Mouse (Mus musculus) adrenal gland, adult (tissue): ENCODE measurements around the gene Lrrc25.

ENCODE experiments used
- DNase-seq, 2 experiments: peaks; one replicate each; pipeline ENCODE4 v3.0.0; 2022 to 2023; ENCODE audit warnings: low spot score in 1 of 2; ENCODE audit not compliant: inconsistent age in 2 of 2

Lrrc25 gene

DNA sequence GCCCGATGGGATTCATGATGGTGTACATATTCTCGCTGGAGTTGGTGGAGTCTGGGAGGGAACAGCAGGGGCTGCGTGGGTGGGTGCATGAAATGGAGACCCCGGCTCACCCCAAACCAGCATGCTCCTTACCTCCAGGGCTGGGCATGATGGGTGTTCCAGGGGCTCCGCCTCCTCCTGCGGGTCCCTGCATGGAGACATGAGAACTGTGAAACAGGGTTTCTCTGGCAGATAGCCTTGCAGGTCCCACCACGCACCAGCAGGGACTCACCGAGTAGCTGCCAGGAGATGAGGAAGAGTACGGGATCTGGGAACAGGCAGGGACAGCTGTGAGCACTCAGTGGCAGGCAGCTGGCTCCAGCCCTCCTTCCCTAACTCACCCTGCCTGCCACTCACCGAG lies 17.2 kb upstream of the Lrrc25 start:
- no peak for DNase-seq

DNA sequence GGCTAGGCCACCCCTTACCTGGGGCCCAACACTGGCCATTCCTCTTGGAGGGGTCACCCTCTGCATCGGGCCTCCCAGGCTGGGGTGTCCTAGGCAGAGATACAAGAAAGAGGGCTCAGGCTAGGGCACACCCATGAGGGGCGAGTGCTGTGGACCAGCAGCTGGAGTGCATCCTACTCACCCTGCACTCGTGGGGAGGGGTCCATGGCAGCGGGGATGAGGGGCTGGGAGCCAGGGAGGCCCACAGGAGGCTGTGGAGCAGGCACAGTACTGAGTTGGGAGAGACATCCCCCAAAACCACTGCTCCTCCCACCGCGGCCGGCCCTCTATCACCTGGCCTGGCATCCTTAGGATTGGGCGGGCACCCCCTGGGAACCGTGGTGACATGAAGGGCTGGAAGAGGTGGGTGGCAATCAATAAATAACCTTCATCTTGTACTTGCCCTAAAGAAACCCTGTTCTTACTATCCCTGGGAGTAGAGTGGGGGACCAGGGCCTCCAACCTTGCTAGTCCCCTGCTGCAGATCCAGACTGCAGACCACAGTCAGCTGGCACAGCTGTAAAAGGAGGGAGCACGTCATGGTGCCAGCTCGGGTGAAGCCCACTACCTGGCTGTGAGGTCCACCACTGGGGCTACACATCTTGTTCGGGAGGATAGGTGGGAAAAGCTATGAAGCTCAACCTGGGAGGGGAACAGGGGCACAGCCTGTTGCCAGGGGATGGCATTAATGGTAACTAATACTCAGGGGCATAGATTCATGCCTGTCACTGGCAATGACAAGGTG lies 16.3 kb upstream of the Lrrc25 start:
- no peak for DNase-seq

DNA sequence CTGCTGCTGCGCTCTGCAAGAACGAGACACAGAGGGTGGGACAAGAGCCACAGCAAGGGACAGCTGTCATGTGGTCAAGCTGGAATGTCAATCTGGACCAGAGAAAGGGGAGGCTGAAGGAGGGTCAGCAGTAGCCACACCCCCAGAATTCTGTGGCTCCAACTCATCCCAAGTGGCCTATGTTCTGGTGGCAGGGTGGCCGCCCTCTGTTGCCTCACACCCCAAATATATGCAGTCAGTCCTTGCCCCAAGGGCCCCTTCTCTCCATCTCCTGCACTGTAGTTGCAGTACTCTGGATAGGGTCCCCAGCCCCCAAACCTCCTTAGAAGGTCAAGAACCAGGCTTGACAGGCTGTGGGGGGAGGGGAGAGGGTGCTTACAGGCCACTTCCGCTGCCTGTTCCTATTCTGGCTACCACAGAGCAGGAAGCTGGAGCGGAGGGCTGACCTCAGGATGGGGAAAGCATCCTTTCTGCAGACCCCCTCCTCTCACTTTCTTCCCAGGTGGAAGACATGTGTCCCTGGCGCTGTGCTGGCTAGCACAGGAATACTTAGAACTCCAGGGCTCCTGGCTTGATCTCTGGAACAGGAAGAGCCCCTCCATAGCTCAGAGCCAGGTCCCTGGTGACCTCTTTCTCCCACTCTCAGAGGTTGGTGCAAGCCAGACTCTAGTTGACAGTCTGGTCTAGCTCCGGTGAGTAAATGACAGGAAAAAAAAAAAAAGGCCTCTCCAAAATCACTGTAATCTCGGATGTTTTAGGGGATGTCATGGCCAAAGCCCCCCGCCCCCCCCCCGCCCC lies 15.3 kb upstream of the Lrrc25 start:
- DNase-seq, result peak; percentile 62 to 73

DNA sequence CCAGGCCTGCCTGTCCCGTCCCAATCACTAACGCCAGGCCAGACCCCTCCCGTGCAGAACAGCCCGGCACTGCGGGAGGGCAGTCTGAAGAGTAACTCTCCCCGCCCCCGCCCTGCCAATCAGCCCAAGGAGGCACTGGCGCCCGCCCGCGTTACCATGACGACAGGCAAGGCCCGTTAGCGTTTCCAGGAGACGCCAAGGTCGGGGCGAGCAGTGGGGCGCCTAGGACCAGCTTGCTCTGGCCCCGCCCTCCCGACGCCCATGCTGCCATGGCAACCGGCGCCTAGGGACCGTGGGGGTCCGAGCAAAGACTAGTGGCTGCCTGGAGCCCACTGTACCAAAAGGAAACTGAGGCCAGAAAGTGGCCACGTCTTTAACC lies 14.7 kb upstream of the Lrrc25 start:
- peak; percentile 93 to 96 for DNase-seq

DNA sequence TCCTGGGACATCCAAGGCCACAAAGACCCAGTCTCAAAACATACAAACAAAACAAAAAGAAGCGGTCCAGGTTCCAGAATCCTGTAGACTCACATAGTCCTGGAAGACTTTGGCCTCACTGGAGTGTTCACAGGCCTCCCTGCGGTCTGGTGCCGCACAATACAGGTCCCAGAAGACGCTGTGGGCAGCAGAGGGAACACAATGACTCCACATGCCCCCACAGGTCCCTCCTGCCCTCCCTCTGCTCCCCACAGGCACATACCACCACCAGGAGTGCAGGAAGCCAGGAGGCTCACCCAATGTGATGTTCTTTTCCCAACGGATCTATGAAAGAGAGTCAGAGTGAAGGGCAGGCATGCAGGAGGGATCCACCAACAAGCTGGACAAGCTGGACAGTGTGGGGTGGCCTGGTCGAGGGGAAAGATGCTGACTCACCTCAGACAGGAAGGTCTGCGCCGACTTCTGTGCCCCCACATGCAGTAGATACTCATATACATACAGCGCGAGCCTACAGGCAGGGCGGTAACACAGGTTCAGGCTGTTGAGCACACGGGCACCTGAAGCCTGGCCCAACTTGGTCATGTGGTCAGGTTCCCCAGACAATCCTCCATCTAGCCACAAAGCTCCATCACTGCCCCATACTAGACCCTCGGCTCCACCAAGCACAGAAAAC lies 13.7 kb upstream of the Lrrc25 start:
- DNase-seq, result no peak

DNA sequence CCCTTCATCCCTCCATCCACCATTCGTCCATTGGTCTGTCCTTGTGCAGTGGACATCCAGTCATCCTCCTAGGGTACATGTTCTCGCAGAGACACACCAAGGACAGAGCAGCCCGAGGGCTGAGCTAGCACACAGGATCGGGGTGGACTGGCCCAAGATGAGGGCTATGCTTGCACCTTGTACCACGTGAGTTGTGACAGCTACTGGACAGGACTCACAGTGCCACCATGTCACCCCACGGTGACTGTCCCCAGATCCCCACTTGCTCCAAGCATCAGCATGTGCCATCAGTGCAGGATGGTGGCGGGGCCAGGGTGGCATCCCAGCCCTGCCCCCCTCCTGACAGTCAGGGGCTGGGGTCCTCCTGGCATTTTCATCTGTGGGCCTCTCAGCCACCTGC lies 11.4 kb upstream of the Lrrc25 start:
- peak in 1 of 2 experiments; percentile 40 for DNase-seq

DNA sequence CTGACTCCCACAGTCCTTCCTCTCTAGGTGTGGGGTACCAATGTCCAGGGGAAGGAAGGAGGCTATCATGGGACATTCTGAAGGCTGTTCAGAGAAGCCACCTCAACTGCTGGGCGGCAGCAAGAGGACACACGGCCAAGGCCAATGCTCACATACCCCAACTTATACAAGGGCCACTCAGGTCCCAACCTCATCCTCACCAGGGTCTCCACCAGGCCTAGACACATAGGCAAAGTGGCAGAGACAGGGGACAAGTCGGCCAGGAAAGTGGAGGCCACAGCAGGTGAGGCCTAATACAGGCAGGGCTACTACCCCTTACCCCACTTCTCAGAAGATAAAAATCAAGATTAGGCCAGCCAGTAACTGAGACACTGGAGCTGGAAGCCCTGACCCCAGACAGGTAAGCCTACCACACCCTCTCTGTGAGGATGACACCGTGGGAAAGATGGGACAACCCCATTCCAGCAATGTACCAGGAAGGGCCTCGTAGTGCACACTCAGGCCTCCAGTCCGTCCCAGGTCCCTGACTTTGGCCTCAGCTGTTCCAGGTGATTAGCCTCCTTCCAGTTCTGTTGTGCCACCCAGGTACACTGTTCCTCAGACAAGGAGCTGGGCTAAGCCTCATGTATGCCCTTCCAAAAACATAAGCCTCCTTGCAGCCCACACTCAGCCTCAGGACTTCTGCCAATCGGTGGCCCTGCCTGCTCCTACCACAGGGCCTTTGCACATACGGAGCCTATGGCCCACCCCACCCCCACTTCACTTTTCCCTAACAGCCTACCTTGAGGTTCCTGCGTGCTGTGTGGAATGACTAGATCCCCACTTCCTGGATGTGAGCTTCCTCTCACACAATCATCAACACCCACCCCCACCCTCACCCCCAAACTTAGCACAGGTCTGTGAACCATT lies 9.8 kb upstream of the Lrrc25 start:
- DNase-seq, result no peak

DNA sequence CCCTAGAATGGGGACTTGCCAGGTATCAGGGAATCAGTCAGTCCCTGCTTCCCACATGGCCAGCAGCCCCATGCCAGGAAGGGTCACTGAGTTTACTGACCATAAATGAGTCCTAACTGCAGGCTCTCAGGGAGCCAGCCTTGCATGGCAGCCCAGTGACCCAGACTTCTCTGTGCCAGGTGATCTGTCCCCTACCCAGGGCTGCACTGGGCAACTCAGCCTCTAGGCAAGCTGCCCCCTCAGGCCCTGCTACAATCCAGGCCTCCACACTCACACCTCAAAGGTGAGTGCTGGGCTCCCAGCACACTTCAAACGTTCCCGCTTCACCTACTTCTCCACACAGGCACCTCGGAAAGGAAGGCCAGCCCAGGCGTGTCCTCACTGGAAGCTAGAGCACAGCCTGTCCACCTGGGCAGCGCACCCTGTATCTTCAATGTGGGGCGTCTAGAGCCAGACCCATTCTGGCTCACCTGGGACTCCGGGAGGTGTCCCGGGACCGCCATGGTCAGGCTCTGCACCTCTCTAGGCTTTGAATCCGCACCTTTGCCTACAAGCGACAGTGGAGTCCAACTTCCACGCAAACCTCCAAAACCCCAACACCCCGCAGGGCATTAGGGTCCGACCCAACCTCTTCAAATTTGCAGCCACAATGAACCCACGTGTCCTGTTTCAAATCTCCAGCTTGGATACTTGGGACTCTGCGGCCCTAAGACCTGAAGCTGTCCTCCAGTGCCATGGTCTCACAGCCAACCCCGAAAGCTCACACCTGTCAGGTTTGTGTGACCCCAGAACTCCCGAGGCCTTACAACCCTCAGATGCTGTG lies 9.0 kb upstream of the Lrrc25 start:
- peak; percentile 37 to 58 for DNase-seq

DNA sequence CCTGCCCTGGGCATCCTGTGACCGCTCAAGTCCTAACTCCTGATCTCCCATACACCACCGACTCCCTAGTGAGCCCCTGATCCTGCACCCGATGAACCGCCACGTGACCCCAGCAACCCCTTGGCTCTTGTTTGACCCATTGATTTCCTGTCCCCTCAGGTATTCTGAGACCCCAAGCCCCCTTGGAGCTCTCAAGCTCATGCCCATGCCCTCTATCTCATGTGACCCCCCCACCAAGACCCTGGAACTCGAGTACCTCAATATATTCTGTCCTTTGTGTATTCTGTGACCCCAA lies 8.4 kb upstream of the Lrrc25 start:
- DNase-seq, result peak; percentile 60 to 78

DNA sequence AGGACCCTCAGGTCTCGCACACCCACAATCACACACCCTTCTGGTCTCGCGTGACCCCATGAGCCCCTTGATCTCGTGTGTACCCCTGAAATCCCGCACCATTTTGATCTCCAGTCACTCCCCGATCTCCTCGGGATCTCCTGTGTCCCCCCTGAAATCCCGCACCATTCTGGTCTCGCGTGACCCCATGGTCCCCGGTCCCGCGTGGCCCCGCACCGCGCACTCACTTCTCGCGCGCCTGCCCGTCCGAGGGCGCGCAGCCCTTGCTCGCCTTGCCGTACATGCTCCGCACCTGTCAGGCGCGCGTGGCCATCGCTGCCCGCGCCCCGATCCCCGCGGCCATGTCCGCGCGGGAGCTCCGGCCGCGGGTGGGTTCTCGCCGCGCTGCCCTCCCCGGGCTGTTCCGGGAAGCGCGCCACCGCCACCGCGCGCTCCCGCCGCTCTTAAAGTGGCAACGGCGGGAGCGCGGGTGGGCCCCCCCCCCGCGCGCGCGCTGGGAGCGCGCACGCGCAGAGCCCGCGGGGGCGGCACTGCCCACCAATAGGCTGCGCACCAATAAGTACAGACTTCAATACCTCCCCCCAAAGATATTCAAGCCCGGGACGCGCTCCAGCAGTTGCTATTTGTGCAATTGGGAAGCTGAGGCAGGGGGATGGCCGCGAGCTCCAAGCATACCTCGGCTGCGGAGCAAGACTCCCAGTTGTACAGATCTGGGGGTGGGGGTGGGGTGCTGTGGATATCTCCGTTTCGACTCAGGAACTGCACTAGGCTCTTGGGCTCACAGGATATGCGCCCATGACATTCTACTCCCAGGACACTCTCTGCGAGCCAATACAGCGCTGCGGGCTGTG lies 7.8 kb upstream of the Lrrc25 start:
- peak; percentile 63 to 85 for DNase-seq

DNA sequence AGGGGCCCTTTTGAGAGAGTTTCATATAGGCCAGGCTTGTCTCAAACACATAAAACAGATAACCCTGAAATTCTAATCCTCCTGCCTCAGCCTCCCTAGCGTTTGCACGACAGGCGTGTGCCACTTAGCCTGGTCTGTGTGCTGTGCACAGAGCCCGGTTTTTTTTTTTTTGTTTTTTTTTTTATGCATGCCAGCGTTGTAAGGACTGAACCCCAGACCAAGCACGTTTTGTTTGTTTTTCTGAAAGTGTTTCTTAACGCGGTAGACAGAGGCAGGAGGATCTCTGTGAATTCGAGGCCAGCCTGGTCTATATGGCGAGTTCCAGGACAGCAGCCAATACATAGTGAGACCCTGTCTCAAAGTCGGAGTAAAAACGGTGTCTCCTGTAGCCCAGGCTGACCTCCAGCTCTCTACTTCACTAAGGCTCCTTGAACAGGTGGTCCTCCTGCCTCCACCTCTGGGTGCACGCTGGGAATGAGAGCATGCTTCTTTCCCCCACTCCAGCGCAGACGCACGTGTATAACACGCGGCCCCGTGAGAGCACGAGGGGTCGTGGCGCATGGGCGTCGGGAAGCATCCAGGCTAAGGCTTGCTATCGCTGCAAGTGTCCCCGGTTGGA lies 7.1 kb upstream of the Lrrc25 start, which contains the start of gene Ssbp4:
Gene Ssbp4 (minus strand): TSS at position 124 of the 619 bp plus-strand sequence.
- no peak for DNase-seq

DNA sequence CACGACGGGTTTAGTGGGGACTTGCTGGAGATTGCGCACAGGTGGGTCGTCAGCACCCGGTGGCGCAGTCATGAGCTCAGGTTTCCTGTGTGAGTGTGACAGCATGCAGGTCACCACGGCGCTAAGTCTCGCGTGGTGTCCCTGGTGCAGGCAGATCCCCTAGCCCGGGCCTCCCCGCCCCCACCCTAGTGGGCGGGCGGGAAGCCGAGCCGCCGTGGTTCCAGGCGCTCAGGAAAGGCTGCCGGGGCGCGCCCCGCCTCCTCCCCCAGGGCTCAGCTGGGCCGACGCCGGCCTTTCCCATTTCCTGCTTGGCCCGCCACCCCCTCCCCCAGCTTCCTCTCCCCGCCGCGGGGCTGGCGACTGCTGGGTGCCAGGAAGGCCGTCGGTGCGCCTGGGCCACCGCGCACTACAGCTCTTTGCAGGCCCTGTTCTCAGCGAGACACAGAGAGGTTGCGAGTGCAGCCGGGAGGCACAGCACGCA lies 6.5 kb upstream of the Lrrc25 start:
- DNase-seq, result peak in 1 of 2 experiments; percentile 93

DNA sequence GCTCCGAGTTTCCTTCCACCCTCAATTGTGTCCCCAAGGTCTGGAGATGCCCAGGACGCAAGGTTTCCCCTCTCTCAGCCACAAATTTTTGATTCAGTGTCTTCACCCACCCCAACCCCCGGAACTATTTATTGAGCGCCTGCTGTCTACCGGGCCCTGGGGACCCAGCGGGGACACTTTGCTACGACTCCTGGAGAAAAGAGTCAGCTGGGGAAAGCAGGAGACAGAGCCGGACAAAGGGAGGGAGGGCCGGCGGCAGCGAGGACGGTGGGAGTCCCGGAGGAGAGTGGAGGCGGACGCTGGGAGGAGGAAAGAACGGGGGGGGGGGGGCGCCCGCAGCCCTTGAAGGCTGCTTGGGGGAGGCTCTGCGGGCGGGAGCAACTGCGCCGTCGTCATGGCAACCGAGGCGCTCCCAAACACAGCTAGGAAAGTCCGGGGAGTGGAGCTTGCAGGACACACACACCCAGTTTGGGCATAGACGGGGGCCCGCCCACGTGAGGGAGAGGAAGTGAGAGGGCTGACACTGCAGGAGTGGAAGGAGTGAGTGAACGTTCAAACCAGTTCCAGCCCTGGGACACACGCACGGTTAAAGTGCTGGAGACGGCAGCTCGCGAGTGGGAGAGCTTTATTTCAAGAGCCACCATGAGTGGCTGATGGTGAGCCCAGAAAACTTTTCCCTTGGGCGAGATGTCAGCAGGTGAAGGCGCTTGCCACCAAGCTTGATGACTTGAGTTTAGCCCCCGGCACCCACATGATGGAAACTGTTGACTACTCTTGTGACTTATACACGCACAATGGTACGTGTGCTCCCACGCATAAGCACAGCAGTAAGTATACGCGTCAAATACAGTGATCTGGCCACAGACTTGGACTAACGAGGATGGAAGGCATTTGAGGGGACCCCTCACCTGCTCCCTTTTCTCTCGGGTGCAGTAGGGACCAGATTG lies 5.8 kb upstream of the Lrrc25 start:
- DNase-seq, result peak; percentile 94 to 95

DNA sequence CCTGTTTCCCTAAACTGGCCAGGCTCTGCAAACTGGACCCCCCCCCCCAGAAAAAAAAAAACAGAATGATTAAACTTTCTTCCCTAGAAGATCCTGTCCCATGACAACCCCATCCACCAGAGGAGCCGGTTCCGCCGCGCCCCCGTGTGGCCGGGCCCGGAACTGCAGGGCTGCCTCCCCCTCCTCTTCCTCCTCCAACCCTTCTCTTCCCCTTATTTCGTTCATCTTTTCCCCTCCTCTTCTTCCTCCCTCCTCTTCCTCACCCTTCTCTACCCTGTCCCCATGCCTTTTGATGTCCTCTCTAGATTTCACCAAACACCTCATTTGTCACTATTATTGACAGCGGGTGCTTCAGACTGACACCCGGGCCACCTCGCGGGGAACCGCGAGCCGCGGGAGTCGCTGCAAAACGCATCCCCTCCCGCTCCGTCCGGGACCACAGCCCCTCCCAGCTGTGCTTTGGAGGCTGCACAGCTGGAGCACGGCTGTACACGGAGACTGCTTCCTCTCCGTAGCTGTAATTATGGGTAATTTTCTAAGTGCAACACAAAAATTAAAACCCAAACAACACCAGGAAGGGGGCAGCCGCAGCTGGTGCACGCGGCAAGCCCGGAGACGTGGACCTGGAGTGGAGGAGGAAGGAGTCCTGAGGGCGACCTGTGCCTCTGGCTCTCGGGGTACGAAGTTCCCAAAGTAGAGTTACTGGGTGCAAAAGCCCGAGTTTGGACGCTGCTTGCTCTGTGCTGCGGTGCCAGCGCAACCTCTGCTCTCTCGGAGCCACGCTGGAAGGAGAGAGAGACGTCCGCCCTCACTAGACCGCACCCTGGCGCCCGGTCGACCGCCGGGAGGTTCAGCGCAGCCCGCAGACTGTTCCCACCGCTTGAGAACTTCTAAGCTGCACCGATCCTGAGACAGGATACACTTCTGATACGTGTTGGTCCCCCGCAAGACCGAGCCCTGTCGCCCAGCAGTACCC lies 4.9 kb upstream of the Lrrc25 start:
- peak; percentile 87 to 94 for DNase-seq

DNA sequence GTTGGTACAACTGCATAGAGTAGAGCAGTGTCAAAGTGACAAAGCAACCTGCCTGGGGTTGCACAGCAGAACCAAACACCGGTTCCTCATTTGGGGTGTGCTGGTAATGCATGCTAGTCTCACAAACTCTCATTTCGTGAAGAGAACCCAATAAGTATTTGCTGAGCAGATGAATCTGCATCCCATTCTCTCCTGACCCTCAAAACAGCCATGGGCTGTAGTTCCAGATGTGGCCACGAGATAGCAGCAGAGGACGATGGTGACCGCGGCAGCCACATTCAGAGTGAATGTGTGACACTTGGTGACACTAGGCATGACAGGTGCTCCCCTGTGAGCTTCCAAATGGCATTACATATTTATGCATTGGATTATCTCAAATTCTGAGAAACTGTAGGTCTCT lies 4.1 kb upstream of the Lrrc25 start:
- peak; percentile 89 to 97 for DNase-seq

DNA sequence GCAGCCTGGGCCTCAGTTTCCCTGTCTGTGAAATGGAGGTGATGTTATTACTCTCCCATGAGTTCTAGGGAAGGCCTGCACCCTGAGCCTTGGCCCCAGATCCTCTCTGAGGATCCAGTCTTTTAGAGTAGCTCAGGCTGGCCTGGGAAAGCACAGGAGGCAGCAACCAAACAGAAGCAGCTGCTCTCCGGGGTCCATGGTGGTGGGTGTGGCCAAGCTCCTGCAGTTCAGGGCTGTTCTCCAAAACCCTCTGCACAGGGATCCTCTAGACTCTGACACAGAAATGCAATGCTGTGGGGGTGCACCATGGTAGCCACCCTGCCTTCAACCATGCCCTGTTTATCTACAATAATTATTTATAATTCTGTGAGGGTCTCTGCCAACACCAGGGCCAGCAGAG lies 2.2 kb upstream of the Lrrc25 start:
- no peak for DNase-seq
